Mouse (Mus musculus) adrenal gland, adult 2 months (tissue): Measurements from ENCODE around the gene Inpp4a. TPM values are rescaled to one million over a fixed set of nuclear protein-coding genes. Genes with fewer than 3 reads are reported as not detected.

Experiments
- DNase-seq: peaks from one replicate; pipeline ENCODE4 v3.0.0; 2021
- polyA plus RNA-seq: library from polyadenylated mRNA; depleted of rRNA; stranded (reverse); fragments of >200 nt; gene quantifications from 2 replicates; pipeline ENCODE4 v1.2.3, GENCODE M21; 2012; rRNA removed
- total RNA-seq, 2 experiments: library from RNA; stranded (reverse); gene quantifications; 2 replicates each; pipeline ENCODE4 v1.2.3; 2021

Inpp4a gene
- total and polyA plus RNA-seq, 3 experiments: 14.0 to 23.6 (median 19.1) TPM

GRCm38 (mm10) chr1:37415394-37415793 is 115.7 kb downstream of the Inpp4a start:
- DNase-seq: no peak

- DNase-seq: peak; percentile 16
Observed at GRCm38 (mm10) chr1:37419420-37419819, 119.8 kb downstream of the Inpp4a start.

GRCm38 (mm10) chr1:37427144-37427875 is 127.6 kb downstream of the Inpp4a start:
- DNase-seq: no peak

GRCm38 (mm10) chr1:37428911-37429310 is 129.2 kb downstream of the Inpp4a start:
- peak; percentile 60 for DNase-seq

- peak; percentile 97 for DNase-seq
Observed at GRCm38 (mm10) chr1:37429366-37430296, 130.0 kb downstream of the Inpp4a start, which contains the start of the genes Coa5 and Unc50. Gene Coa5 (minus strand): TSS chr1:37430103. Gene Unc50 (plus strand): TSS chr1:37430139.

GRCm38 (mm10) chr1:37430297-37430840 is 130.7 kb downstream of the Inpp4a start:
- no peak for DNase-seq

GRCm38 (mm10) chr1:37436419-37436818 is 136.8 kb downstream of the Inpp4a start:
- no peak for DNase-seq

GRCm38 (mm10) chr1:37442848-37443835 is 143.5 kb downstream of the Inpp4a start:
- DNase-seq: no peak

- DNase-seq: peak; percentile 53
Observed at GRCm38 (mm10) chr1:37448361-37449095, 148.9 kb downstream of the Inpp4a start.

GRCm38 (mm10) chr1:37451270-37451669 is 151.6 kb downstream of the Inpp4a start:
- DNase-seq: no peak

GRCm38 (mm10) chr1:37457546-37457945 is 157.9 kb downstream of the Inpp4a start:
- DNase-seq: no peak

Other genes with a start within 250 kb of the Inpp4a start
- 1 to 10 TPM; 1.1 to 2.6 TPM for gene Cnga3, start 85.4 kb upstream of the Inpp4a start, total RNA-seq
- gene Cnga3, start 85.4 kb upstream of the Inpp4a start, polyA plus RNA-seq: 0.32 and 0.61 TPM in 2 replicates
- gene Coa5, start 130.2 kb downstream of the Inpp4a start, total RNA-seq: 100 to 1,000 TPM in 1 of 2 experiments, 10 to 100 TPM in 1; 100.0 to 113 TPM
- gene Coa5, start 130.2 kb downstream of the Inpp4a start, polyA plus RNA-seq: 43.3 and 46.8 TPM in 2 replicates
- gene Unc50, start 130.3 kb downstream of the Inpp4a start, total RNA-seq: 10 to 100 TPM; 51.4 to 70.3 TPM
- 77.0 and 88.5 TPM in 2 replicates for gene Unc50, start 130.3 kb downstream of the Inpp4a start, polyA plus RNA-seq
- gene Mgat4a, start 241.2 kb downstream of the Inpp4a start, total RNA-seq: 1 to 10 TPM; 5.5 to 9.0 TPM
- gene Mgat4a, start 241.2 kb downstream of the Inpp4a start, polyA plus RNA-seq: 1.4 and 1.6 TPM in 2 replicates